ENCODE assay signal across 8 mouse cellular contexts in genomic region chr11:51800634-51801325, GRCm38 (mm10). TPM values are rescaled to one million over a fixed set of nuclear protein-coding genes. Genes with fewer than 3 reads are reported as not detected.
DNase-seq lines count a peak whose midpoint lies in the region; ATAC-seq and TF ChIP-seq lines count a peak whose summit lies in the region.

No protein-coding gene starts in this region.

- no peaks in the 10 kb centered on the region for H3K27me3 ChIP-seq in forebrain, postnatal 0 days (ENCODE audit: insufficient read depth, low read length)
- no peaks in the 10 kb centered on the region for H3K27me3 ChIP-seq in forebrain, embryonic 11.5 days (ENCODE audit: control insufficient read depth, insufficient read depth, low read length)
- no peaks in the 10 kb centered on the region for H3K27me3 ChIP-seq in heart, adult 2 months (ENCODE audit: control insufficient read depth, insufficient read depth, low read length)
- H3K27me3 ChIP-seq in liver, embryonic 12.5 days (replicated peaks): 0 out of 2 replicates have a peak, but pooled peaks cover 6% of the 10 kb centered on the region
- H3K27me3 ChIP-seq in kidney, embryonic 15.5 days: no peaks in the 10 kb centered on the region

- H3K27ac ChIP-seq in forebrain, postnatal 0 days (ENCODE audit: low read depth, low read length): no peak overlapping the region
- no peak overlapping the region for H3K27ac ChIP-seq in forebrain, embryonic 11.5 days (ENCODE audit: low read depth, low read length)
- H3K27ac ChIP-seq in heart, adult 2 months: peak overlapping the region; percentile 63
- H3K27ac ChIP-seq in liver, embryonic 12.5 days: 0 out of 2 replicates have a peak overlapping the region, but pooled peaks have one; percentile 6
- no peak overlapping the region for H3K27ac ChIP-seq in kidney, embryonic 15.5 days

- TF ChIP-seq EP300 in heart, adult 2 months (IDR thresholded peaks at IDR 0.05; ENCODE audit: insufficient read depth, low read depth, low read length): no peak

- DNase-seq in forebrain, postnatal 0 days: peak; percentile 8
- DNase-seq in forebrain, embryonic 11.5 days (ENCODE audit: low spot score): no peak
- DNase-seq in CD4-positive, CD25-positive, alpha-beta regulatory T cell, adult 2 months (ENCODE audit: low read depth, low spot score): peak; percentile 68
- peak in 1 of 2 experiments; percentile 47 for DNase-seq in heart, adult 2 months
- DNase-seq in thymus, postnatal 0 days (ENCODE audit: low spot score): no peak
- DNase-seq in embryo, embryonic 10.5 days (ENCODE audit: low spot score): no peak

- ATAC-seq in forebrain, postnatal 0 days: no peak
- no peak for ATAC-seq in forebrain, embryonic 11.5 days (replicated peaks; ENCODE audit: low FRiP score)
- ATAC-seq in liver, embryonic 12.5 days: no peak
- ATAC-seq in kidney, embryonic 15.5 days (replicated peaks; ENCODE audit: low FRiP score): no peak

- H3K4me2 ChIP-seq in forebrain, postnatal 0 days (ENCODE audit: low read depth): no peak overlapping the region
- no peak overlapping the region for H3K4me2 ChIP-seq in forebrain, embryonic 11.5 days (ENCODE audit: low read depth, low read length, severe bottlenecking)
- no peak overlapping the region for H3K4me2 ChIP-seq in liver, embryonic 12.5 days
- H3K4me2 ChIP-seq in kidney, embryonic 15.5 days: no peak overlapping the region

- WGBS in forebrain, postnatal 0 days: 40% methylated on average over 7 of the region's 8 CpGs
- WGBS in forebrain, embryonic 11.5 days: 39% methylated on average over 7 of the region's 8 CpGs
- 21% methylated on average over 8 of the region's 8 CpGs for WGBS in heart, adult 2 months
- WGBS in liver, embryonic 12.5 days (ENCODE audit: insufficient replicate concordance): 42% methylated on average over 8 of the region's 8 CpGs
- WGBS in kidney, embryonic 15.5 days: 45% methylated on average over 8 of the region's 8 CpGs

- H3K79me2 ChIP-seq in heart, adult 2 months (replicated peaks; ENCODE audit: control insufficient read depth, insufficient read depth, low read length): no peaks in the 10 kb centered on the region

- TF ChIP-seq CTCF in forebrain, postnatal 0 days (IDR thresholded peaks at IDR 0.05; ENCODE audit: low read depth): no peak
- no peak for TF ChIP-seq CTCF in heart, adult 2 months (IDR thresholded peaks at IDR 0.05)

- no peaks in the 10 kb centered on the region for H3K36me3 ChIP-seq in forebrain, postnatal 0 days (ENCODE audit: insufficient read depth)
- H3K36me3 ChIP-seq in forebrain, embryonic 11.5 days (ENCODE audit: control insufficient read depth, insufficient read depth, low read length): no peaks in the 10 kb centered on the region
- H3K36me3 ChIP-seq in heart, adult 2 months (ENCODE audit: control insufficient read depth, insufficient read depth, low read length): no peaks in the 10 kb centered on the region
- H3K36me3 ChIP-seq in liver, embryonic 12.5 days: no peaks in the 10 kb centered on the region
- no peaks in the 10 kb centered on the region for H3K36me3 ChIP-seq in kidney, embryonic 15.5 days

- intact Hi-C loops in heart, adult 2 months (cut with DNase I): no loop called here

- no peaks in the 10 kb centered on the region for H3K4me1 ChIP-seq in forebrain, postnatal 0 days (ENCODE audit: insufficient read depth)
- H3K4me1 ChIP-seq in forebrain, embryonic 11.5 days (replicated peaks; ENCODE audit: control insufficient read depth, insufficient read depth, low read length): no peaks in the 10 kb centered on the region; the same call in 1 of the 2 replicates
- no peaks in the 10 kb centered on the region for H3K4me1 ChIP-seq in heart, adult 2 months (ENCODE audit: control insufficient read depth, insufficient read depth, low read length)
- peaks cover 5% of the 10 kb centered on the region for H3K4me1 ChIP-seq in liver, embryonic 12.5 days
- peaks cover 7% of the 10 kb centered on the region for H3K4me1 ChIP-seq in kidney, embryonic 15.5 days

- H3K9me3 ChIP-seq in forebrain, postnatal 0 days (ENCODE audit: low read length): no peaks in the 10 kb centered on the region
- no peaks in the 10 kb centered on the region for H3K9me3 ChIP-seq in forebrain, embryonic 11.5 days (ENCODE audit: control insufficient read depth, low read length)
- no peaks in the 10 kb centered on the region for H3K9me3 ChIP-seq in liver, embryonic 12.5 days (replicated peaks)
- no peaks in the 10 kb centered on the region for H3K9me3 ChIP-seq in kidney, embryonic 15.5 days (replicated peaks)

- H3K4me3 ChIP-seq in forebrain, postnatal 0 days (ENCODE audit: low read depth, low read length): no peak overlapping the region
- no peak overlapping the region for H3K4me3 ChIP-seq in forebrain, embryonic 11.5 days (ENCODE audit: low read depth, low read length)
- no peak overlapping the region for H3K4me3 ChIP-seq in heart, adult 2 months
- no peak overlapping the region for H3K4me3 ChIP-seq in liver, embryonic 12.5 days
- no peak overlapping the region for H3K4me3 ChIP-seq in kidney, embryonic 15.5 days (replicated peaks)

- peak; percentile 67 for TF ChIP-seq POLR2A in heart, adult 2 months (IDR thresholded peaks at IDR 0.05; ENCODE audit: insufficient read depth, low read depth, low read length)

- H3K9ac ChIP-seq in forebrain, postnatal 0 days: no peak overlapping the region
- no peak overlapping the region for H3K9ac ChIP-seq in forebrain, embryonic 11.5 days (ENCODE audit: low read length)
- H3K9ac ChIP-seq in heart, adult 2 months (ENCODE audit: low read depth, low read length): peak overlapping the region; percentile 37; the same call in 1 of the 2 replicates
- 0 out of 2 replicates have a peak overlapping the region, but pooled peaks have one; percentile 4 for H3K9ac ChIP-seq in liver, embryonic 12.5 days
- H3K9ac ChIP-seq in kidney, embryonic 15.5 days: no peak overlapping the region

RNA-seq across cellular contexts. Expression of gene Sar1b, which starts 37.3 kb away (rescaled TPM):
- total RNA-seq in forebrain, postnatal 0 days (2014; rRNA removed): 114 and 147 TPM in 2 replicates
- polyA plus RNA-seq in forebrain, postnatal 0 days (2015; fragmentation: Nextera tagmentation; extraction: Ambion mirVana): 221 and 234 TPM in 2 replicates
- 113 and 116 TPM in 2 replicates for polyA plus RNA-seq in forebrain, embryonic 11.5 days (2014; fragmentation: Nextera tagmentation; extraction: Ambion mirVana)
- 100 to 1,000 TPM; 123 to 149 TPM for total RNA-seq in heart, adult 2 months (2021)
- 64.2 and 131 TPM in 2 replicates for polyA plus RNA-seq in heart, adult 2 months (2012; rRNA removed)
- polyA plus RNA-seq in liver, embryonic 12.5 days (2016; fragmentation: Nextera tagmentation; extraction: Ambion mirVana): 84.8 and 88.7 TPM in 2 replicates
- polyA plus RNA-seq in thymus, postnatal 0 days (2015; fragmentation: Nextera tagmentation; extraction: Ambion mirVana): 128 and 132 TPM in 2 replicates
- polyA plus RNA-seq in kidney, embryonic 15.5 days (2015; fragmentation: Nextera tagmentation; extraction: Ambion mirVana): 111 and 114 TPM in 2 replicates

RNA-seq across cellular contexts. Expression of gene Sec24a, which starts 37.3 kb away (rescaled TPM):
- total RNA-seq in forebrain, postnatal 0 days (2014; rRNA removed): 9.7 and 12.6 TPM in 2 replicates
- 5.2 and 9.3 TPM in 2 replicates for polyA plus RNA-seq in forebrain, postnatal 0 days (2015; fragmentation: Nextera tagmentation; extraction: Ambion mirVana)
- polyA plus RNA-seq in forebrain, embryonic 11.5 days (2014; fragmentation: Nextera tagmentation; extraction: Ambion mirVana): 15.2 and 18.5 TPM in 2 replicates
- 10 to 100 TPM; 15.3 to 16.6 TPM for total RNA-seq in heart, adult 2 months (2021)
- 9.3 and 12.3 TPM in 2 replicates for polyA plus RNA-seq in heart, adult 2 months (2012; rRNA removed)
- 9.9 and 11.0 TPM in 2 replicates for polyA plus RNA-seq in liver, embryonic 12.5 days (2016; fragmentation: Nextera tagmentation; extraction: Ambion mirVana)
- 5.8 and 7.0 TPM in 2 replicates for polyA plus RNA-seq in thymus, postnatal 0 days (2015; fragmentation: Nextera tagmentation; extraction: Ambion mirVana)
- 14.3 and 15.3 TPM in 2 replicates for polyA plus RNA-seq in kidney, embryonic 15.5 days (2015; fragmentation: Nextera tagmentation; extraction: Ambion mirVana)

RNA-seq across cellular contexts. Expression of gene Jade2, which starts 56.7 kb away (rescaled TPM):
- 1.9 and 3.3 TPM in 2 replicates for total RNA-seq in forebrain, postnatal 0 days (2014; rRNA removed)
- polyA plus RNA-seq in forebrain, postnatal 0 days (2015; fragmentation: Nextera tagmentation; extraction: Ambion mirVana): 0.34 and 0.56 TPM in 2 replicates
- 0.29 and 0.55 TPM in 2 replicates for polyA plus RNA-seq in forebrain, embryonic 11.5 days (2014; fragmentation: Nextera tagmentation; extraction: Ambion mirVana)
- 10 to 100 TPM; 11.3 to 12.4 TPM for total RNA-seq in heart, adult 2 months (2021)
- 6.5 and 7.3 TPM in 2 replicates for polyA plus RNA-seq in heart, adult 2 months (2012; rRNA removed)
- 0.92 and 0.95 TPM in 2 replicates for polyA plus RNA-seq in liver, embryonic 12.5 days (2016; fragmentation: Nextera tagmentation; extraction: Ambion mirVana)
- 6.8 TPM in 2 replicates for polyA plus RNA-seq in thymus, postnatal 0 days (2015; fragmentation: Nextera tagmentation; extraction: Ambion mirVana)
- polyA plus RNA-seq in kidney, embryonic 15.5 days (2015; fragmentation: Nextera tagmentation; extraction: Ambion mirVana): 0.63 and 0.81 TPM in 2 replicates

Comparison
In these comparisons a context has a peak if more than half of its experiments do, and no peak if none do; other contexts are left out.
1. DNase-seq: peak in forebrain, postnatal 0 days (single experiment) and CD4-positive, CD25-positive, alpha-beta regulatory T cell, adult 2 months (single experiment); none in forebrain, embryonic 11.5 days (single experiment), thymus, postnatal 0 days (single experiment) and embryo, embryonic 10.5 days (single experiment).
2. H3K27ac ChIP-seq: peak in heart, adult 2 months (single experiment) and liver, embryonic 12.5 days (single experiment); none in forebrain, postnatal 0 days (single experiment), forebrain, embryonic 11.5 days (single experiment) and kidney, embryonic 15.5 days (single experiment).
3. H3K9ac ChIP-seq: peak in heart, adult 2 months (single experiment) and liver, embryonic 12.5 days (single experiment); none in forebrain, postnatal 0 days (single experiment), forebrain, embryonic 11.5 days (single experiment) and kidney, embryonic 15.5 days (single experiment).